Comparison of ENCODE assay signal across 10 mouse cellular contexts in genomic region chr7:112918279-112918991, GRCm38 (mm10). TPM values are rescaled to one million over a fixed set of nuclear protein-coding genes. Genes with fewer than 3 reads are reported as not detected.
A peak's percentile ranks its signal among the peaks of the same experiment; 100 is the strongest.
DNase-seq lines count a peak whose midpoint lies in the region; ATAC-seq lines count a peak whose summit lies in the region.
"Had no signal": no experiment of that assay in that cellular context is flagged by ENCODE, and none has a peak within 500 bp of the region (broad histone marks: within the 10 kb centered on the region; RNA-seq: fewer than 3 reads in every experiment).

No protein-coding gene starts in this region.

- no peaks in the 10 kb centered on the region for H3K9me3 ChIP-seq in kidney, embryonic 15.5 days (replicated peaks)
- no peaks in the 10 kb centered on the region for H3K9me3 ChIP-seq in forebrain, embryonic 16.5 days (ENCODE audit: control insufficient read depth, low read length)
- no peaks in the 10 kb centered on the region for H3K9me3 ChIP-seq in hindbrain, embryonic 11.5 days (ENCODE audit: control insufficient read depth, low read length)
- H3K9me3 ChIP-seq in neural tube, embryonic 12.5 days, result no peaks in the 10 kb centered on the region

- peak; percentile 7 to 27 for DNase-seq in kidney, postnatal 36 days
- peak; percentile 73 to 76 for DNase-seq in adrenal gland, postnatal 36 days
- DNase-seq in hindbrain, embryonic 11.5 days (ENCODE audit: low spot score), result peak; percentile 56
- no peak for DNase-seq in urinary bladder, postnatal 4 days (ENCODE audit: low spot score in 2 of 2)
- no peak for DNase-seq in yolk sac, embryonic 10.5 days (ENCODE audit: low spot score)

- no peak overlapping the region for H3K4me3 ChIP-seq in kidney, embryonic 15.5 days (replicated peaks)
- no peak overlapping the region for H3K4me3 ChIP-seq in forebrain, embryonic 16.5 days (replicated peaks; ENCODE audit: low read length)
- no peak overlapping the region for H3K4me3 ChIP-seq in hindbrain, embryonic 11.5 days (ENCODE audit: low read depth, low read length)
- no peak overlapping the region for H3K4me3 ChIP-seq in neural tube, embryonic 12.5 days

- H3K9ac ChIP-seq in kidney, embryonic 15.5 days, result no peak overlapping the region
- peak overlapping the region; percentile 41; the same call in 1 of the 2 replicates for H3K9ac ChIP-seq in forebrain, embryonic 16.5 days (replicated peaks; ENCODE audit: low read depth, low read length)
- peak overlapping the region; percentile 33; the same call in 1 of the 2 replicates for H3K9ac ChIP-seq in hindbrain, embryonic 11.5 days (ENCODE audit: low read depth, low read length)
- no peak overlapping the region for H3K9ac ChIP-seq in neural tube, embryonic 12.5 days

- no peak overlapping the region for H3K27ac ChIP-seq in kidney, embryonic 15.5 days
- H3K27ac ChIP-seq in forebrain, embryonic 16.5 days (ENCODE audit: low read length), result no peak overlapping the region
- no peak overlapping the region for H3K27ac ChIP-seq in hindbrain, embryonic 11.5 days (ENCODE audit: low read depth, low read length)
- H3K27ac ChIP-seq in neural tube, embryonic 12.5 days, result no peak overlapping the region

- H3K4me1 ChIP-seq in kidney, embryonic 15.5 days, result peaks cover 32% of the 10 kb centered on the region
- peaks cover 16% of the 10 kb centered on the region for H3K4me1 ChIP-seq in forebrain, embryonic 16.5 days (replicated peaks; ENCODE audit: control insufficient read depth, insufficient read depth, low read length)
- peaks cover 10% of the 10 kb centered on the region for H3K4me1 ChIP-seq in hindbrain, embryonic 11.5 days (replicated peaks; ENCODE audit: control insufficient read depth, insufficient read depth, low read length)
- H3K4me1 ChIP-seq in neural tube, embryonic 12.5 days, result peaks cover 10% of the 10 kb centered on the region; the same call in 1 of the 2 replicates

- H3K27me3 ChIP-seq in kidney, embryonic 15.5 days, result no peaks in the 10 kb centered on the region
- no peaks in the 10 kb centered on the region for H3K27me3 ChIP-seq in forebrain, embryonic 16.5 days (replicated peaks; ENCODE audit: control insufficient read depth, insufficient read depth, low read length)
- no peaks in the 10 kb centered on the region for H3K27me3 ChIP-seq in hindbrain, embryonic 11.5 days (ENCODE audit: control insufficient read depth, insufficient read depth, low read length)
- H3K27me3 ChIP-seq in neural tube, embryonic 12.5 days (replicated peaks), result no peaks in the 10 kb centered on the region

- no peak overlapping the region for H3K4me2 ChIP-seq in kidney, embryonic 15.5 days
- peak overlapping the region; percentile 32 for H3K4me2 ChIP-seq in forebrain, embryonic 16.5 days (ENCODE audit: low read length)
- no peak overlapping the region; the same call in 1 of the 2 replicates for H3K4me2 ChIP-seq in hindbrain, embryonic 11.5 days (replicated peaks; ENCODE audit: low read depth, low read length)
- 0 out of 2 replicates have a peak overlapping the region, but pooled peaks have one; percentile 25 for H3K4me2 ChIP-seq in neural tube, embryonic 12.5 days (replicated peaks)

- no peak for ATAC-seq in kidney, embryonic 15.5 days (replicated peaks; ENCODE audit: low FRiP score)
- 0 out of 2 replicates have a peak, but pooled peaks have one; percentile 24 for ATAC-seq in forebrain, embryonic 16.5 days
- peak; percentile 53; the same call in 1 of the 2 replicates for ATAC-seq in hindbrain, embryonic 11.5 days (ENCODE audit: low FRiP score)
- no peak for ATAC-seq in neural tube, embryonic 12.5 days (ENCODE audit: low FRiP score, low read depth)

- no peaks in the 10 kb centered on the region for H3K36me3 ChIP-seq in kidney, embryonic 15.5 days
- H3K36me3 ChIP-seq in forebrain, embryonic 16.5 days (ENCODE audit: control insufficient read depth, insufficient read depth), result no peaks in the 10 kb centered on the region
- H3K36me3 ChIP-seq in hindbrain, embryonic 11.5 days (ENCODE audit: control insufficient read depth, insufficient read depth, low read length), result no peaks in the 10 kb centered on the region
- H3K36me3 ChIP-seq in neural tube, embryonic 12.5 days, result no peaks in the 10 kb centered on the region

- WGBS in kidney, embryonic 15.5 days, result 56% methylated on average over 22 of the region's 22 CpGs
- 48% methylated on average over 22 of the region's 22 CpGs for WGBS in forebrain, embryonic 16.5 days
- 49% methylated on average over 22 of the region's 22 CpGs for WGBS in hindbrain, embryonic 11.5 days
- 66% methylated on average over 22 of the region's 22 CpGs for WGBS in neural tube, embryonic 12.5 days

RNA-seq across cellular contexts. Expression of gene Rassf10, which starts 35.3 kb away (rescaled TPM):
- 19.8 and 20.4 TPM in 2 replicates for polyA plus RNA-seq in kidney, embryonic 15.5 days (2015; fragmentation: Nextera tagmentation; extraction: Ambion mirVana)
- total RNA-seq in adrenal gland, postnatal 36 days (2021), result 1 to 10 TPM; 3.4 to 8.0 TPM
- polyA plus RNA-seq in forebrain, embryonic 16.5 days (2015; fragmentation: Nextera tagmentation; extraction: Ambion mirVana), result 2.1 and 2.2 TPM in 2 replicates
- polyA plus RNA-seq in hindbrain, embryonic 11.5 days (2014; fragmentation: Nextera tagmentation; extraction: Ambion mirVana), result 0.71 and 0.96 TPM in 2 replicates
- polyA plus RNA-seq in neural tube, embryonic 12.5 days (2016; fragmentation: Nextera tagmentation; extraction: Ambion mirVana), result 3.9 and 5.0 TPM in 2 replicates
- total RNA-seq: hematopoietic stem cell, adult 5-6 weeks; MEL had no signal

Comparison
In these comparisons a context has a peak if more than half of its experiments do, and no peak if none do; other contexts are left out.
1. DNase-seq: peak in kidney, postnatal 36 days (2 of 2), adrenal gland, postnatal 36 days (2 of 2) and hindbrain, embryonic 11.5 days (single experiment); none in urinary bladder, postnatal 4 days (0 of 2) and yolk sac, embryonic 10.5 days (single experiment).
2. ATAC-seq: peak in forebrain, embryonic 16.5 days (single experiment) and hindbrain, embryonic 11.5 days (single experiment); none in kidney, embryonic 15.5 days (single experiment) and neural tube, embryonic 12.5 days (single experiment).
3. H3K4me2 ChIP-seq: peak in forebrain, embryonic 16.5 days (single experiment) and neural tube, embryonic 12.5 days (single experiment); none in kidney, embryonic 15.5 days (single experiment) and hindbrain, embryonic 11.5 days (single experiment).
4. H3K9ac ChIP-seq: peak in forebrain, embryonic 16.5 days (single experiment) and hindbrain, embryonic 11.5 days (single experiment); none in kidney, embryonic 15.5 days (single experiment) and neural tube, embryonic 12.5 days (single experiment).